Mouse (Mus musculus): ENCODE data around the gene Tead1. TPM values are rescaled to one million over a fixed set of nuclear protein-coding genes. Genes with fewer than 3 reads are reported as not detected.
A peak's percentile ranks its signal among the peaks of the same experiment; 100 is the strongest.

Tead1 gene
- total and polyA plus RNA-seq, 2 experiments from 2014 or later = 20.8 to 63.9 TPM

DNA sequence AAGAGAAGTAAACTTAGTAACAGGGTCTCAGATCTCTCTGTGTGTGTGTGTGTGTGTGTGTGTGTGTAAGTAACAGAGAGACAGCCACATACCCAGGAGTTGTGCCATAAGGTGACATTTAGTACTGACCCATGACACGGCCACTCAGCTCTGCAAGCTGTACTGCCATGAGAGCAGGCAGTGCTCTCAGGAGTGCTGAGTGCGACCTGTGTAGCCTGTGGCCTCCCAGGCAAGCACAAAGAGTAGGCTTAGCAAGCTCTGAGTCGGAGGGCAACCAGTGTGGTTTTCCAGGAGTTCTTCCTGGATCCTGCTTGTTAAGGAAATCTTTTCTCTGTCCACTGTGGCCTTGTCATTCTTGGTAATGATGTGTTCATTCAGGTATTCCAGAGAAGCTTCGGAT is 154.0 kb downstream of the Tead1 start:
- ATAC-seq (ENCODE audit: insufficient read depth, low read depth) (no peak), DNase-seq (ENCODE audit: low spot score) (no peak)
- Histone ChIP-seq H3K4me1 (ENCODE audit: control insufficient read depth, insufficient read depth) (peaks cover 5% of the 10 kb centered on the region; the same call in 1 of the 2 replicates), H3K9me3 (replicated peaks; ENCODE audit: control insufficient read depth, low read length) (no peaks in the 10 kb centered on the region), H3K4me2 (ENCODE audit: low read depth, low read length) (no peak overlapping the region), H3K36me3 (replicated peaks; ENCODE audit: control insufficient read depth, insufficient read depth, low read length) (no peaks in the 10 kb centered on the region), H3K27ac (ENCODE audit: low read depth) (peak overlapping the region; percentile 27), H3K27me3 (ENCODE audit: control insufficient read depth, insufficient read depth, low read length) (no peaks in the 10 kb centered on the region), H3K9ac (replicated peaks; ENCODE audit: low read depth, low read length) (no peak overlapping the region), H3K4me3 (ENCODE audit: low read depth, low read length) (no peak overlapping the region)
- no peak for TF ChIP-seq CTCF (IDR thresholded peaks at IDR 0.05; ENCODE audit: low read depth)
- no peak for TF ChIP-seq EP300 (IDR thresholded peaks at IDR 0.05; ENCODE audit: low read depth)
- WGBS = 58% methylated on average over 4 of the region's 4 CpGs

DNA sequence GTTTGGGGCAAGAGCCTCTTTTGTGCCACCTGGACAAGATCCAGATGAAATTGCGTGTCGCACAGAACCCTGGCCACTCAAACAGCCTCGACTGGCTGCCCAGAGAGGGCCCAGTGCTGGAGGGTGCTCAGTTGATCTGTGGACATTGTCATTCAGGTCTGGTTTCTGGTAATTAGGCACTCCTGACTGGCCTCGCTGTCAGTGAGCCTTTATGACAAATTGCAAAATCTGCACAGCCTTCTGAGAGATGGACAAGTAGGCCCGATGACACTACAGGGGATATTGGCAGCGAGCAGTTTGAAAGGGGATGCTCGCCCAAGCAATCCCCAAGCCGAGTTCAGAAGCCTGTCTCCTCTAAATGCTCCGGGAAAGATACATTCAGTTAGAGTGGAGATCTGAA is 157.0 kb downstream of the Tead1 start:
- no peak for DNase-seq (ENCODE audit: low spot score)
- no peak overlapping the region for H3K9ac ChIP-seq (replicated peaks; ENCODE audit: low read depth, low read length)
- peaks cover 8% of the 10 kb centered on the region; the same call in 1 of the 2 replicates for H3K36me3 ChIP-seq (replicated peaks; ENCODE audit: control insufficient read depth, insufficient read depth, low read length)
- 0 out of 2 replicates have a peak, but pooled peaks cover 2% of the 10 kb centered on the region for H3K4me1 ChIP-seq (ENCODE audit: control insufficient read depth, insufficient read depth)
- no peak for TF ChIP-seq CTCF (IDR thresholded peaks at IDR 0.05; ENCODE audit: low read depth)
- no peak for TF ChIP-seq EP300 (IDR thresholded peaks at IDR 0.05; ENCODE audit: low read depth)
- no peak overlapping the region for H3K4me3 ChIP-seq (ENCODE audit: low read depth, low read length)
- no peaks in the 10 kb centered on the region for H3K9me3 ChIP-seq (replicated peaks; ENCODE audit: control insufficient read depth, low read length)
- H3K27me3 ChIP-seq (ENCODE audit: control insufficient read depth, insufficient read depth, low read length) = no peaks in the 10 kb centered on the region
- no peak overlapping the region for H3K4me2 ChIP-seq (ENCODE audit: low read depth, low read length)
- WGBS = 92% methylated on average over 9 of the region's 9 CpGs
- ATAC-seq (ENCODE audit: insufficient read depth, low read depth) = no peak
- H3K27ac ChIP-seq (ENCODE audit: low read depth) = no peak overlapping the region

DNA sequence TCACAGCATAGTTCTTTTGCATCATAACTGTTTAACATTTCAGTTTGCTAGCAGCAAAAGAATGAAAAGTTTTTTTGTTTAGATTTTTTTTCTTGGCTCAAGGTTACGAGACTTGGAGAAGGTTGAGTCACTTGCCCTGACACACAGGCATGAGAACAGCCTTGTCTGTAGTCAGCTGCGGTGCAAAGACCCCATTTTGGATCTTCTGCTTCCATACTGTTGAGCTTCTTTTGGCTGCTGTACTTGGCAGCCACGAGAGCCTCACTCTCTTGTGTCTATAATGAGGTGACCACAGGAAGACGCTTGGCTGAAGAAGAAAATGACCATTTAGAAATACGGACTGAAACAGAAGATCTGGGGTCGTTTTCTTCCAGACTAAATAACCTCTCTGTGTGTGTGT is 159.0 kb downstream of the Tead1 start:
- H3K4me3 ChIP-seq (ENCODE audit: low read depth, low read length) = no peak overlapping the region
- H3K9me3 ChIP-seq (replicated peaks; ENCODE audit: control insufficient read depth, low read length) = no peaks in the 10 kb centered on the region
- no peak overlapping the region for H3K4me2 ChIP-seq (ENCODE audit: low read depth, low read length)
- H3K27ac ChIP-seq (ENCODE audit: low read depth) = no peak overlapping the region
- WGBS = 79% methylated on average over 6 of the region's 6 CpGs
- DNase-seq (ENCODE audit: low spot score) = no peak
- H3K4me1 ChIP-seq (ENCODE audit: control insufficient read depth, insufficient read depth) = 0 out of 2 replicates have a peak, but pooled peaks cover 2% of the 10 kb centered on the region
- no peak overlapping the region for H3K9ac ChIP-seq (replicated peaks; ENCODE audit: low read depth, low read length)
- no peaks in the 10 kb centered on the region for H3K27me3 ChIP-seq (ENCODE audit: control insufficient read depth, insufficient read depth, low read length)
- ATAC-seq (ENCODE audit: insufficient read depth, low read depth) = no peak
- TF ChIP-seq CTCF (IDR thresholded peaks at IDR 0.05; ENCODE audit: low read depth) (no peak), EP300 (IDR thresholded peaks at IDR 0.05; ENCODE audit: low read depth) (no peak)
- H3K36me3 ChIP-seq (replicated peaks; ENCODE audit: control insufficient read depth, insufficient read depth, low read length) = peaks cover 8% of the 10 kb centered on the region; the same call in 1 of the 2 replicates

DNA sequence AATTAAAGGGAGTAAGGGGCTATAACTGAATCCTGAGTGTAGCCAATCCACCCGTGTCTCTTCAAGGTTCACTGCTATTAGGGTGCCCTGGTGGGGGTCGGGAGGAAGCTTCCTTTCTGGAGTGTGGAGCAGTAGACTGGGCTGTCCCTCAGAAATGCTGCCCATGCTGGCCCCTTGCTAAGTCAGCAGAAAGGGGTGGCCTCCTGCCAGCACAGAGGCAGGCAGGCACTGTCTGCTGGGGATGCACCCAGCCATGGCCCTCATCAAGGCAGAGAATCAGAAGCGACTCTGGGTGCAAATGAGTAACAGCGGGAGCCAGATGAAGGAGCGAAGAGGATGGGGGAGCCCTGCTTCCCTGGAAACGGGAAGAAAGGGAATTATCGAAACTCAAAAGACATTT is 161.2 kb downstream of the Tead1 start:
- Histone ChIP-seq H3K4me1 (ENCODE audit: control insufficient read depth, insufficient read depth) (no peaks in the 10 kb centered on the region), H3K4me3 (ENCODE audit: low read depth, low read length) (no peak overlapping the region), H3K9ac (replicated peaks; ENCODE audit: low read depth, low read length) (no peak overlapping the region), H3K27ac (ENCODE audit: low read depth) (no peak overlapping the region), H3K9me3 (replicated peaks; ENCODE audit: control insufficient read depth, low read length) (no peaks in the 10 kb centered on the region), H3K27me3 (ENCODE audit: control insufficient read depth, insufficient read depth, low read length) (no peaks in the 10 kb centered on the region), H3K4me2 (ENCODE audit: low read depth, low read length) (no peak overlapping the region), H3K36me3 (replicated peaks; ENCODE audit: control insufficient read depth, insufficient read depth, low read length) (peaks cover 13% of the 10 kb centered on the region; the same call in 1 of the 2 replicates)
- WGBS = 69% methylated on average over 7 of the region's 7 CpGs
- ATAC-seq (ENCODE audit: insufficient read depth, low read depth) = no peak
- TF ChIP-seq EP300 (IDR thresholded peaks at IDR 0.05; ENCODE audit: low read depth) = no peak
- no peak for TF ChIP-seq CTCF (IDR thresholded peaks at IDR 0.05; ENCODE audit: low read depth)
- DNase-seq (ENCODE audit: low spot score) = no peak

DNA sequence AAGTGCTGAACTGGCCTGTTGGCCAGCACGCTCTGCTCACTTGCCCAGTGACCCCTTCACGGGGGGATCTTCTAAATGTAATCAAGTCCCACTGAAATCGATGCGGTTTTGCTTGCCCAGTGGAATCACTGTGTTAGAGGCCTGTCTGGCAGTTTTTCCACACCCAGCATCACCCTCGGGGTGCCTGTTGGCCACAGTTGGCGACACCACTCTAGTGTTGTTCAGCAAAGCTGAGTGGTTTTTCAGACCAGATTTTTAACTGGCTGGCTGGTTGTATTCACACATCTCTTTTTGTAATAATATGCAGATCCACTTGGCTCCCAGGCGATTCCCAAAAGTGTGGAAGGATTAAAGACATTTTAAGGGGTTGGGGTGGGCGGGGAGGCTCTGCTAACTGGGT is 161.8 kb downstream of the Tead1 start:
- H3K9me3 ChIP-seq (replicated peaks; ENCODE audit: control insufficient read depth, low read length) = no peaks in the 10 kb centered on the region
- WGBS = 66% methylated on average over 8 of the region's 8 CpGs
- H3K9ac ChIP-seq (replicated peaks; ENCODE audit: low read depth, low read length) = no peak overlapping the region
- TF ChIP-seq EP300 (IDR thresholded peaks at IDR 0.05; ENCODE audit: low read depth) (no peak), CTCF (IDR thresholded peaks at IDR 0.05; ENCODE audit: low read depth) (no peak)
- no peak overlapping the region for H3K4me3 ChIP-seq (ENCODE audit: low read depth, low read length)
- no peaks in the 10 kb centered on the region for H3K27me3 ChIP-seq (ENCODE audit: control insufficient read depth, insufficient read depth, low read length)
- H3K4me2 ChIP-seq (ENCODE audit: low read depth, low read length) = no peak overlapping the region
- peaks cover 13% of the 10 kb centered on the region; the same call in 1 of the 2 replicates for H3K36me3 ChIP-seq (replicated peaks; ENCODE audit: control insufficient read depth, insufficient read depth, low read length)
- no peaks in the 10 kb centered on the region for H3K4me1 ChIP-seq (ENCODE audit: control insufficient read depth, insufficient read depth)
- H3K27ac ChIP-seq (ENCODE audit: low read depth) = no peak overlapping the region
- DNase-seq (ENCODE audit: low spot score) = no peak
- no peak for ATAC-seq (ENCODE audit: insufficient read depth, low read depth)

DNA sequence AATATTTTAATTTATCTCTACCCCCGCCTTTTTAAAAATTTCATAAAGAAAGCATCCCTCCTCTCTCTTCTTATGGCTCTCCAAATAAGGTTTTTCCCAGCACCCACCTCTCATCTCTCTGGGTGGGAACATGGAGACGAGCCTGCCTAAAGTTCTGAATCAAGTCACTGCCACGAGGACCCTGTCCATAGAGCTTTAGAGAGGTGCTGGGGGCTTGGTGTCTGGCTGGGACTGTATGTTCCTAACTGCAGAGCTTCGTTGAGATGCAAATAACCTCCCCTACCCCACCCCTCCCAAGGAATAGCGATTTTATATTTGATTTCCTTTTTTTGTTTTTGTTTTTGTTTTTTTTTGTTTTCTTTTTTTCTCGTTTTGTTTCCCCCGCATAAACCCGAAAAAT is 162.4 kb downstream of the Tead1 start:
- no peak for ATAC-seq (ENCODE audit: insufficient read depth, low read depth)
- Histone ChIP-seq H3K27me3 (ENCODE audit: control insufficient read depth, insufficient read depth, low read length) (no peaks in the 10 kb centered on the region), H3K9me3 (replicated peaks; ENCODE audit: control insufficient read depth, low read length) (no peaks in the 10 kb centered on the region), H3K9ac (replicated peaks; ENCODE audit: low read depth, low read length) (no peak overlapping the region), H3K4me2 (ENCODE audit: low read depth, low read length) (peak overlapping the region; percentile 24), H3K4me1 (ENCODE audit: control insufficient read depth, insufficient read depth) (no peaks in the 10 kb centered on the region), H3K27ac (ENCODE audit: low read depth) (no peak overlapping the region), H3K4me3 (ENCODE audit: low read depth, low read length) (no peak overlapping the region), H3K36me3 (replicated peaks; ENCODE audit: control insufficient read depth, insufficient read depth, low read length) (peaks cover 13% of the 10 kb centered on the region; the same call in 1 of the 2 replicates)
- WGBS = 45% methylated on average over 8 of the region's 8 CpGs
- DNase-seq (ENCODE audit: low spot score) = no peak
- no peak for TF ChIP-seq CTCF (IDR thresholded peaks at IDR 0.05; ENCODE audit: low read depth)
- 0 out of 2 replicates have a peak, but pooled peaks have one; percentile 10 for TF ChIP-seq EP300 (IDR thresholded peaks at IDR 0.05; ENCODE audit: low read depth)
